ENCODE assay signal across 25 mouse cellular contexts in the genomic region with DNA sequence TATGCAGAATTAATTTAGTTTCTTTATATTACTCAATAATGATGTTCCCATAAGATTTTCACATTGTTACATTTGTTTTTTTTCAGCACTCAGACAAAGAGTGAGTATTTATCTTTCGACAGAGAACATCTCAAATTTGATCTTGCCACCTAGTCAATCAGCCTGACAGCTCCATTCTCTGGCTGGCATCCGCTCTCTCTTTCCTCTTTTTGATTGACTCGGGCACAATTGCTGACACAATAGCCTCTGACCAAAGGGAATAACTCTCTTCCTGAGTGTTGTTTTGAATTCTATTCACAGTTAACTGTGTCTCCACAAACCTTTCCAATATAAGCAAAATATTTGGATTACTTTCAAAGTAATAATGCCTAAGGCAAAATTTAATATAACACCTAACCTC.
DNase-seq lines count a peak whose midpoint lies in the region; ATAC-seq lines count a peak whose summit lies in the region.
"Had no signal": no experiment of that assay in that cellular context is flagged by ENCODE, and none has a peak within 500 bp of the region (broad histone marks: within the 10 kb centered on the region; RNA-seq: fewer than 3 reads in every experiment).

No protein-coding gene starts in this region.

- H3K4me1 ChIP-seq in hindbrain, embryonic 10.5 days (replicated peaks) = peaks cover 3% of the 10 kb centered on the region; the same call in 1 of the 2 replicates
- no peaks in the 10 kb centered on the region for H3K4me1 ChIP-seq in hindbrain, embryonic 14.5 days (replicated peaks; ENCODE audit: control insufficient read depth, insufficient read depth, low read length)
- H3K4me1 ChIP-seq: kidney, embryonic 15.5 days; limb, embryonic 13.5 days; neural tube, embryonic 13.5 days had no signal

- H3K27ac ChIP-seq in hindbrain, embryonic 10.5 days = no peak overlapping the region
- H3K27ac ChIP-seq in hindbrain, embryonic 14.5 days = no peak overlapping the region
- H3K27ac ChIP-seq: kidney, embryonic 15.5 days; layer of hippocampus, adult 2 months; left cerebral cortex, adult 2 months; limb, embryonic 13.5 days; neural tube, embryonic 13.5 days had no signal

- H3K36me3 ChIP-seq in hindbrain, embryonic 10.5 days = no peaks in the 10 kb centered on the region
- no peaks in the 10 kb centered on the region for H3K36me3 ChIP-seq in hindbrain, embryonic 14.5 days (replicated peaks; ENCODE audit: control insufficient read depth, insufficient read depth)
- H3K36me3 ChIP-seq: kidney, embryonic 15.5 days; limb, embryonic 13.5 days; neural tube, embryonic 13.5 days had no signal

- ATAC-seq in hindbrain, embryonic 14.5 days (ENCODE audit: low FRiP score) = no peak
- ATAC-seq in granulocyte monocyte progenitor cell, adult 5-6 weeks (replicated peaks; ENCODE audit: poor library complexity, severe bottlenecking) = peak; percentile 53
- ATAC-seq in frontal cortex, adult (ENCODE audit: low TSS enrichment) = no peak
- ATAC-seq: CD4-positive, CD25-positive, alpha-beta regulatory T cell, adult 4 months; hindbrain, embryonic 16.5 days had no signal

- H3K9ac ChIP-seq in hindbrain, embryonic 14.5 days = no peak overlapping the region
- H3K9ac ChIP-seq: kidney, embryonic 15.5 days; limb, embryonic 13.5 days; neural tube, embryonic 13.5 days had no signal

- peak; percentile 7 for DNase-seq in hindbrain, embryonic 10.5 days (ENCODE audit: low spot score)
- no peak for DNase-seq in hindbrain, embryonic 14.5 days (ENCODE audit: low spot score)
- DNase-seq in adipocyte (ENCODE audit: low spot score) = peak; percentile 12
- DNase-seq in lung, postnatal 4 days = peak; percentile 4 to 18
- DNase-seq in frontal cortex, postnatal 36 days (ENCODE audit: low spot score in 2 of 2) = no peak
- DNase-seq: adrenal gland, postnatal 36 days; cerebellum, adult 8-10 months; cerebellum, postnatal 25 days; gastrocnemius, postnatal 25 days; heart, postnatal 36 days; kidney, adult 18-20 months; kidney, postnatal 36 days had no signal

- 26% methylated on average over 3 of the region's 3 CpGs for WGBS in hindbrain, embryonic 10.5 days
- 19% methylated on average over 3 of the region's 3 CpGs for WGBS in hindbrain, embryonic 14.5 days

- no peak overlapping the region for H3K4me2 ChIP-seq in hindbrain, embryonic 14.5 days (replicated peaks)
- H3K4me2 ChIP-seq: heart, embryonic 11.5 days; kidney, embryonic 15.5 days; limb, embryonic 13.5 days; liver, embryonic 11.5 days; midbrain, embryonic 11.5 days; neural tube, embryonic 13.5 days had no signal

- H3K27me3 ChIP-seq in hindbrain, embryonic 10.5 days (ENCODE audit: insufficient read depth, poor library complexity, severe bottlenecking) = no peaks in the 10 kb centered on the region
- H3K27me3 ChIP-seq in hindbrain, embryonic 14.5 days (ENCODE audit: control insufficient read depth, insufficient read depth, low read length) = no peaks in the 10 kb centered on the region
- H3K27me3 ChIP-seq: kidney, embryonic 15.5 days; limb, embryonic 13.5 days; neural tube, embryonic 13.5 days had no signal

- H3K9me3 ChIP-seq in hindbrain, embryonic 10.5 days = no peaks in the 10 kb centered on the region
- no peaks in the 10 kb centered on the region for H3K9me3 ChIP-seq in hindbrain, embryonic 14.5 days (ENCODE audit: control insufficient read depth, low read length)
- H3K9me3 ChIP-seq: kidney, embryonic 15.5 days; limb, embryonic 13.5 days; neural tube, embryonic 13.5 days had no signal

- H3K4me3 ChIP-seq in hindbrain, embryonic 10.5 days = no peak overlapping the region
- no peak overlapping the region for H3K4me3 ChIP-seq in hindbrain, embryonic 14.5 days (replicated peaks; ENCODE audit: low read length)
- H3K4me3 ChIP-seq: erythroblast, embryonic 14.5 days; kidney, embryonic 15.5 days; layer of hippocampus, adult 2 months; left cerebral cortex, adult 2 months; limb, embryonic 13.5 days; neural tube, embryonic 13.5 days had no signal

Comparison
In these comparisons a context has a peak if more than half of its experiments do, and no peak if none do; other contexts are left out.
1. DNase-seq: peak in hindbrain, embryonic 10.5 days (single experiment), adipocyte (single experiment) and lung, postnatal 4 days (2 of 2); none in hindbrain, embryonic 14.5 days (single experiment) and frontal cortex, postnatal 36 days (0 of 2).